Mouse (Mus musculus) liver, adult (tissue): Measurements from ENCODE around the gene Emc3.

Experiments
- GATA4 ChIP-seq: IDR thresholded peaks from 2 replicates; pipeline ENCODE4 v1.6.1; 2014; ENCODE audit warnings: mild to moderate bottlenecking, low read length; ENCODE audit not compliant: insufficient replicate concordance

Gene Emc3

GRCm38 (mm10) chr6:113508272-113508946 lies 23.0 kb downstream of the Emc3 start:
- no peak for TF ChIP-seq GATA4

- no peak for TF ChIP-seq GATA4
Observed at GRCm38 (mm10) chr6:113507130-113507529, 24.3 kb downstream of the Emc3 start.

GRCm38 (mm10) chr6:113505689-113506088 lies 25.8 kb downstream of the Emc3 start:
- no peak for TF ChIP-seq GATA4

GRCm38 (mm10) chr6:113502801-113503200 lies 28.7 kb downstream of the Emc3 start:
- no peak for TF ChIP-seq GATA4

- no peak for TF ChIP-seq GATA4
Observed at GRCm38 (mm10) chr6:113501388-113502084, 29.9 kb downstream of the Emc3 start, which contains the start of gene Prrt3. Gene Prrt3, minus strand, starts transcription at chr6:113501931.

- no peak for TF ChIP-seq GATA4
Observed at GRCm38 (mm10) chr6:113499346-113499745, 32.1 kb downstream of the Emc3 start.

- TF ChIP-seq GATA4 = no peak
Observed at GRCm38 (mm10) chr6:113495071-113495675, 36.3 kb downstream of the Emc3 start.

- TF ChIP-seq GATA4 = no peak
Observed at GRCm38 (mm10) chr6:113494258-113494788, 37.1 kb downstream of the Emc3 start.

GRCm38 (mm10) chr6:113492101-113492864 lies 39.2 kb downstream of the Emc3 start:
- no peak for TF ChIP-seq GATA4

- TF ChIP-seq GATA4 = no peak
Observed at GRCm38 (mm10) chr6:113489410-113489809, 42.0 kb downstream of the Emc3 start.

GRCm38 (mm10) chr6:113487125-113487576 lies 44.3 kb downstream of the Emc3 start:
- peak; percentile 13; the same call in 1 of the 2 replicates for TF ChIP-seq GATA4

GRCm38 (mm10) chr6:113483729-113484128 lies 47.7 kb downstream of the Emc3 start:
- no peak for TF ChIP-seq GATA4

- no peak for TF ChIP-seq GATA4
Observed at GRCm38 (mm10) chr6:113483100-113483615, 48.3 kb downstream of the Emc3 start, which contains the start of gene Creld1. Gene Creld1, plus strand, starts transcription at chr6:113483297.

GRCm38 (mm10) chr6:113482477-113483099 lies 48.9 kb downstream of the Emc3 start:
- no peak for TF ChIP-seq GATA4

- no peak for TF ChIP-seq GATA4
Observed at GRCm38 (mm10) chr6:113480555-113481373, 50.7 kb downstream of the Emc3 start.
